Mouse (Mus musculus): ENCODE data around the gene Ash1l. TPM values are rescaled to one million over a fixed set of nuclear protein-coding genes. Genes with fewer than 3 reads are reported as not detected.
"Not testable (repeated sequence)": the region's sequence is repeated elsewhere in the genome, so short reads cannot be mapped to it uniquely, and the experiment has no call there.

Ash1l gene
- polyA plus RNA-seq, 1 experiment: 5.4 TPM

DNA sequence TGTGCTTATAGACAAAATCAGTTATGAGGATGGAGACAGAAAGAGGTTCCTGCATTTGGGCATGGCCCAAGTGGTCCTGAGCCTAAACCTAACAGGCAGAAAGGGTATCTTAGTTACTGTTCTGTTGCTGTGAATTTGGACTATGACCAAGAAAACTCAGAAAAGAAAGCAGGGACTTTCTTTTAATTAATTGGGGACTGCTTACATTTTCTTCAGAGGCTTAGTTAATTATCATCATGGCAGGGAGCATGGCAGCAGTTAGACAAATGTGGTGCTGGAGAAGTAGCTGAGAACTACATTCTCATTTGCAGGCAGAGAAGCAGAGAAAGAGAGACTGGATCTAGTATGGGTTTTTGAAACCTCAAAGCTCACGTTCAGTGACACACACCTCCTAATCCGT lies 24.6 kb downstream of the Ash1l start:
- TF ChIP-seq CEBPB (IDR thresholded peaks at IDR 0.05; ENCODE audit: low read depth) (no peak), USF1 (IDR thresholded peaks at IDR 0.05; ENCODE audit: low read depth) (no peak), FOSL1 (IDR thresholded peaks at IDR 0.05; ENCODE audit: insufficient read depth, low read length, poor library complexity, severe bottlenecking) (no peak)
- H3K79me3 ChIP-seq (ENCODE audit: low read depth): peaks cover 85% of the 10 kb centered on the region

DNA sequence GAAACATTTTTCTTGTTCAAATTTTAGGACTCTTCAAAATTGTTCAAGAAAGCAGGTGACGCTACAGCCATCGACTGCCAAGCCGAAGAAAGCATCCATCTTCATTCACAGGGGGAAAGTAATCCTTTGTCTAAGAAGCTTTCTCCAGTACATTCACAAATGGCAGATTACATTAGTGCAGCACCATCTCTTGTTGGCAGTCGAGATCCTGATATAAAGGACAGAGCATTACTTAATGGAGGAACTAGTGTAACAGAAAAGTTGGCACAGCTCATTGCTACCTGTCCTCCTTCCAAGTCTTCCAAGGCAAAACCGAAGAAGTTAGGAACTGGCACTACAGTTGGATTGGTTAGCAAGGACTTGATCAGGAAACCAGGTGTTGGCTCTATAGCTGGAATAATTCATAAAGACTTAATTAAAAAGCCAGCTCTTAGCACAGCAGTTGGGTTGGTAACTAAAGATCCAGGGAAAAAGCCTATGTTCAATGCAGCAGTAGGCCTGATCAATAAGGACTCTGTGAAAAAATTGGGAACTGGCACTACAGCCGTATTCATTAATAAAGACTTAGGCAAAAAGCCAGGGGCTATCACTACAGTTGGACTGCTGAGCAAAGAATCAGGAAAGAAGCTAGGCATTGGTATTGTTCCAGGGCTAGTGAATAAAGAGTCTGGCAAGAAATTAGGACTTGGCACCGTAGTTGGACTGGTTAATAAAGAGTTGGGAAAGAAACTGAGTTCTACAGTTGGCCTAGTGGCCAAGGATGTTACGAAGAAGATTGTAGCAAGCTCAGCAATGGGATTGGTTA lies 31.0 kb downstream of the Ash1l start:
- Histone ChIP-seq H3ac (ENCODE audit: control insufficient read depth, insufficient read length, low read depth) (no peak overlapping the region), H3K79me2 (ENCODE audit: control insufficient read depth, insufficient read depth) (peaks cover 63% of the 10 kb centered on the region), H3K79me3 (ENCODE audit: low read depth) (peaks cover 41% of the 10 kb centered on the region), H3K27me3 (ENCODE audit: control insufficient read depth, insufficient read depth, insufficient read length) (no peaks in the 10 kb centered on the region), H3K4me3 (ENCODE audit: insufficient read depth, poor library complexity, severe bottlenecking) (no peak overlapping the region), H3K36me3 (ENCODE audit: control insufficient read depth, insufficient read depth) (peaks cover 60% of the 10 kb centered on the region)
- no peak for TF ChIP-seq MAX (IDR thresholded peaks at IDR 0.05)
- TF ChIP-seq MYOG (IDR thresholded peaks at IDR 0.05; ENCODE audit: control insufficient read depth, extremely low read depth, insufficient read length): no peak
- TF ChIP-seq MYOD1 (IDR thresholded peaks at IDR 0.05; ENCODE audit: control insufficient read depth, insufficient read length, low read depth): no peak
- TF ChIP-seq FOSL1 (IDR thresholded peaks at IDR 0.05; ENCODE audit: insufficient read depth, low read length, poor library complexity, severe bottlenecking): no peak

More for the DNA sequence above, 24.6 kb downstream of the Ash1l start:
- H3K36me3 ChIP-seq (ENCODE audit: control insufficient read depth, insufficient read depth): peaks cover 30% of the 10 kb centered on the region
- H3K27me3 ChIP-seq (ENCODE audit: control insufficient read depth, insufficient read depth, insufficient read length): no peaks in the 10 kb centered on the region
- H3K4me3 ChIP-seq (ENCODE audit: insufficient read depth, poor library complexity, severe bottlenecking): no peak overlapping the region
- peaks cover 100% of the 10 kb centered on the region for H3K79me2 ChIP-seq (ENCODE audit: control insufficient read depth, insufficient read depth)
- H3ac ChIP-seq (ENCODE audit: control insufficient read depth, insufficient read length, low read depth): no peak overlapping the region

DNA sequence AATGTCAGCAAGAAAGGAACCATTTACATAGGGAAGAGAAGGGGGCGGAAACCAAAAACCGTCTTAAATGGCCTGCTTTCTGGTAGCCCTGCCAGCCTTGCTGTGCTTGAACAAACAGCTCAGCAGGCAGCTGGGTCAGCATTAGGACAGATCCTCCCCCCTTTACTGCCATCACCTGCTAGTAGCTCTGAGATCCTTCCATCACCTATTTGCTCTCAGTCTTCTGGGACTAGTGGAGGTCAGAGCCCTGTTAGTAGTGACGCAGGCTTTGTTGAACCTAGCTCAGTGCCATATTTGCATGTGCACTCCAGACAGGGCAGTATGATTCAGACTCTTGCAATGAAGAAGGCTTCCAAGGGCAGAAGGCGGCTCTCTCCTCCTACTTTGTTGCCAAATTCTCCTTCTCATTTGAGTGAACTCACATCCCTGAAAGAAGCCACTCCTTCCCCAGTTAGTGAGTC lies 33.5 kb downstream of the Ash1l start:
- Histone ChIP-seq H3K4me3 (ENCODE audit: insufficient read depth, poor library complexity, severe bottlenecking) (no peak overlapping the region), H3ac (ENCODE audit: control insufficient read depth, insufficient read length, low read depth) (no peak overlapping the region), H3K79me3 (ENCODE audit: low read depth) (peaks cover 21% of the 10 kb centered on the region), H3K36me3 (ENCODE audit: control insufficient read depth, insufficient read depth) (peaks cover 61% of the 10 kb centered on the region), H3K79me2 (ENCODE audit: control insufficient read depth, insufficient read depth) (peaks cover 42% of the 10 kb centered on the region), H3K27me3 (ENCODE audit: control insufficient read depth, insufficient read depth, insufficient read length) (no peaks in the 10 kb centered on the region)
- TF ChIP-seq CTCF (IDR thresholded peaks at IDR 0.05; ENCODE audit: control insufficient read depth, insufficient read depth, insufficient read length): no peak
- no peak for TF ChIP-seq USF1 (IDR thresholded peaks at IDR 0.05; ENCODE audit: low read depth)
- TF ChIP-seq CEBPB (IDR thresholded peaks at IDR 0.05; ENCODE audit: low read depth): no peak
- TF ChIP-seq FOSL1 (IDR thresholded peaks at IDR 0.05; ENCODE audit: insufficient read depth, low read length, poor library complexity, severe bottlenecking): no peak
- no peak for TF ChIP-seq MYOD1 (IDR thresholded peaks at IDR 0.05; ENCODE audit: control insufficient read depth, insufficient read length, low read depth)
- no peak for TF ChIP-seq MAX (IDR thresholded peaks at IDR 0.05)
- no peak for TF ChIP-seq MYOG (IDR thresholded peaks at IDR 0.05; ENCODE audit: control insufficient read depth, extremely low read depth, insufficient read length)

DNA sequence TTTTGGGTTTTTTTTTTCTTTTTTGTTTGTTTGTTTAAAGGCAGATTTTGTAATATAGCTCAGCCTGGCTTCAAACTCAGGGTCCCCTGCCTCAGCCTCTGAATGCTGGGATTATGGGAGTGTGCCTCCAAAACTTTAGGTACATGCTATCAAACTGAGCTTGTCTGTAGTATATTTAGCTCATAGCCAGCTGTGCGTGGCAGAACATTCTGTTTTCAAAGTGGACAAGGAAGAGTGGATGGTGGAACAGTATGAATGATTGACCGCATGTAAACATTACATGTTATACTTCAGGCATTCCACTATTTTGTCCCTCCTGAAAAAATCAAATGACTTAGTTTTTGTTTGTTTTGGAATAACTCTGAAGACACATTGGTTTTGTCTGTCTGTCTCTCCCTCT lies 42.4 kb downstream of the Ash1l start:
- no peak overlapping the region for H3ac ChIP-seq (ENCODE audit: control insufficient read depth, insufficient read length, low read depth)
- peaks cover 32% of the 10 kb centered on the region for H3K79me2 ChIP-seq (ENCODE audit: control insufficient read depth, insufficient read depth)
- H3K36me3 ChIP-seq (ENCODE audit: control insufficient read depth, insufficient read depth): peaks cover 27% of the 10 kb centered on the region
- TF ChIP-seq FOSL1 (IDR thresholded peaks at IDR 0.05; ENCODE audit: insufficient read depth, low read length, poor library complexity, severe bottlenecking): no peak
- no peak overlapping the region for H3K4me3 ChIP-seq (ENCODE audit: insufficient read depth, poor library complexity, severe bottlenecking)
- peaks cover 12% of the 10 kb centered on the region for H3K79me3 ChIP-seq (ENCODE audit: low read depth)
- no peaks in the 10 kb centered on the region for H3K27me3 ChIP-seq (ENCODE audit: control insufficient read depth, insufficient read depth, insufficient read length)

DNA sequence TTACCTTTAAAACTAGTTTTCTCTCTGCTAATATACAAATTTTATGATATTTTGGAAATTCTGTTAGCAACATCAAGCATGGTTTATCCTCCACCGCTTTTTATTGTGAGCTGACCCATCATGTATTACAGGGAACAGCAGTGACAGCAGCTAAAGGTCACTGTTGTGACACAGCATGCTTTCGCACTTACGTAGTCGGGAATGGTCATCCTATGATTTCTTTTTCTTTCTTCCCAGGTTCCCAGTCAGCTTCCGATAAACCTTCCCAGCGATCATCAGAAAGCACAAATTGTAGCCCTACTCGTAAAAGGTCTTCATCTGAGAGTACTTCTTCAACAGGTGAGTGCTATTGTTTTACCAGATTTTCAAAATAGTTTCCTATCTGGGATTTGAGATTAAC lies 51.1 kb downstream of the Ash1l start:
- Histone ChIP-seq H3K79me3 (ENCODE audit: low read depth) (peaks cover 7% of the 10 kb centered on the region), H3K27me3 (ENCODE audit: control insufficient read depth, insufficient read depth, insufficient read length) (no peaks in the 10 kb centered on the region), H3K79me2 (ENCODE audit: control insufficient read depth, insufficient read depth) (no peaks in the 10 kb centered on the region), H3K36me3 (ENCODE audit: control insufficient read depth, insufficient read depth) (peaks cover 53% of the 10 kb centered on the region), H3K4me3 (ENCODE audit: insufficient read depth, poor library complexity, severe bottlenecking) (no peak overlapping the region), H3ac (ENCODE audit: control insufficient read depth, insufficient read length, low read depth) (no peak overlapping the region)
- TF ChIP-seq FOSL1 (IDR thresholded peaks at IDR 0.05; ENCODE audit: insufficient read depth, low read length, poor library complexity, severe bottlenecking): no peak
- TF ChIP-seq MYOD1 (IDR thresholded peaks at IDR 0.05; ENCODE audit: control insufficient read depth, insufficient read length, low read depth): no peak
- no peak for TF ChIP-seq USF1 (IDR thresholded peaks at IDR 0.05; ENCODE audit: low read depth)
- TF ChIP-seq CTCF (IDR thresholded peaks at IDR 0.05; ENCODE audit: control insufficient read depth, insufficient read depth, insufficient read length): no peak
- TF ChIP-seq MYOG (IDR thresholded peaks at IDR 0.05; ENCODE audit: control insufficient read depth, extremely low read depth, insufficient read length): no peak
- TF ChIP-seq CEBPB (IDR thresholded peaks at IDR 0.05; ENCODE audit: low read depth): no peak
- no peak for TF ChIP-seq MAX (IDR thresholded peaks at IDR 0.05)

DNA sequence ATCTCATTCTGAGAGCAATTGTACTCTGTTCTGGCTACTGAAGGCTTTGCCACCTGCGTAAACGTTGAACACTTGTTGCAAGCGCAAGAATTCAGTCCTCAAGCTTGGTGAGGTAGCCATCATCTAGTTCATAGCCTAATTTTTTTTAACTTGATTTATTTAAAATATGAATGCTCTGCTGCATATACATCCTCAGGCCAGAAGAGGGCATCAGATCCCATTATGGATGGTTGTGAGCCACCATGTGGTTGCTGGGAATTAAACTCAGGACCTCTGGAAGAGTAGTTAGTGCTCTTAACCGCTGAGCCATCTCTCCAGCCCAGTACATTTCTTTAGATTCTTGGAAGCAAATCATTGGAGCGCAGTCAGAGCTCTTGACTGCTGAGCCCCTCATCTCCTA lies 80.5 kb downstream of the Ash1l start:
- H3ac ChIP-seq (ENCODE audit: control insufficient read depth, insufficient read length, low read depth); H3K4me3 ChIP-seq (ENCODE audit: insufficient read depth, poor library complexity, severe bottlenecking); H3K79me2 ChIP-seq (ENCODE audit: control insufficient read depth, insufficient read depth); H3K27me3 ChIP-seq (ENCODE audit: control insufficient read depth, insufficient read depth, insufficient read length); H3K79me3 ChIP-seq (ENCODE audit: low read depth): not testable (repeated sequence)
- peaks cover 79% of the 10 kb centered on the region for H3K36me3 ChIP-seq (ENCODE audit: control insufficient read depth, insufficient read depth)

Measured in C2C12 (cell line).